Mouse (Mus musculus): ENCODE measurements at regions not wholly inside any gene's neighbourhood (a gene's known extent, or its start where the extent isn't known, plus 50 kb on each side); places are given as distances from the start of the nearest gene placed in this dataset.

- Histone ChIP-seq H3K27me3 (ENCODE audit: control insufficient read depth, insufficient read depth, low read depth, low read length) (no peaks in the 10 kb centered on the region), H3K27ac (ENCODE audit: low read length) (no peak overlapping the region), H3K36me3 (ENCODE audit: control insufficient read depth, insufficient read depth, low read length) (no peaks in the 10 kb centered on the region), H3K4me1 (replicated peaks; ENCODE audit: control insufficient read depth, insufficient read depth, low read length) (no peaks in the 10 kb centered on the region), H3K4me2 (ENCODE audit: low read depth, low read length) (no peak overlapping the region), H3K4me3 (ENCODE audit: low read length) (no peak overlapping the region), H3K9me3 (ENCODE audit: control insufficient read depth, low read length) (no peaks in the 10 kb centered on the region), H3K9ac (ENCODE audit: low read length) (no peak overlapping the region)
- 42% methylated on average over 1 of the region's 1 CpGs for WGBS
- no peak for ATAC-seq (ENCODE audit: low read depth)
These were observed 647.5 kb downstream of the Kcnj3 start for GRCm38 (mm10) chr2:56083226-56083625.

- Histone ChIP-seq H3K9ac (ENCODE audit: low read length) (no peak overlapping the region), H3K4me3 (ENCODE audit: low read length) (no peak overlapping the region), H3K4me1 (replicated peaks; ENCODE audit: control insufficient read depth, insufficient read depth, low read length) (no peaks in the 10 kb centered on the region), H3K9me3 (ENCODE audit: control insufficient read depth, low read length) (no peaks in the 10 kb centered on the region), H3K4me2 (ENCODE audit: low read depth, low read length) (no peak overlapping the region), H3K27me3 (ENCODE audit: control insufficient read depth, insufficient read depth, low read depth, low read length) (no peaks in the 10 kb centered on the region), H3K36me3 (ENCODE audit: control insufficient read depth, insufficient read depth, low read length) (no peaks in the 10 kb centered on the region), H3K27ac (ENCODE audit: low read length) (no peak overlapping the region)
- 37% methylated on average over 3 of the region's 3 CpGs for WGBS
- ATAC-seq (ENCODE audit: low read depth), result no peak
These were observed 673.8 kb downstream of the Kcnj3 start for GRCm38 (mm10) chr2:56109531-56109930.

DNA sequence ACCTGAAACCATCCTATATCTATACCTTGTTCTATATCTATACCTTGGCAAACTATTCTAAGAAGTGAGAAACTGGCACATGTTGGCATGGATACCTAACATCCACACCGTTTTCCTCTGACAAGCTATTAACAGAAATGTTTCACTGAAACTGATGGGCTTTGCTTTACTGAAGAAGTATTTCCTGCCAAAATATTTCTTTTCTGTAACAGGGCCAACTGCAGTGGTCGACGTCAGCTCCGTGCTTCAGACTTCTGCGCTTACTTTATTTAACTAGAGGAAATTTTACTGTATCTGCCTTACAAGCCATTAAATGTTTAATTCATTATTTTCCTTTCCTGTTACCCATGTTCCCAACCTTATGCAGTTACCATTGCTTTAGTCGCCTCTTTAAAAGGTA is 674.2 kb downstream of the Kcnj3 start:
- no peak for ATAC-seq (ENCODE audit: low read depth)
- Histone ChIP-seq H3K27ac (ENCODE audit: low read length) (no peak overlapping the region), H3K9ac (ENCODE audit: low read length) (no peak overlapping the region), H3K27me3 (ENCODE audit: control insufficient read depth, insufficient read depth, low read depth, low read length) (no peaks in the 10 kb centered on the region), H3K9me3 (ENCODE audit: control insufficient read depth, low read length) (no peaks in the 10 kb centered on the region), H3K4me1 (replicated peaks; ENCODE audit: control insufficient read depth, insufficient read depth, low read length) (no peaks in the 10 kb centered on the region), H3K4me3 (ENCODE audit: low read length) (no peak overlapping the region), H3K36me3 (ENCODE audit: control insufficient read depth, insufficient read depth, low read length) (no peaks in the 10 kb centered on the region), H3K4me2 (ENCODE audit: low read depth, low read length) (no peak overlapping the region)
- 43% methylated on average over 6 of the region's 6 CpGs for WGBS

DNA sequence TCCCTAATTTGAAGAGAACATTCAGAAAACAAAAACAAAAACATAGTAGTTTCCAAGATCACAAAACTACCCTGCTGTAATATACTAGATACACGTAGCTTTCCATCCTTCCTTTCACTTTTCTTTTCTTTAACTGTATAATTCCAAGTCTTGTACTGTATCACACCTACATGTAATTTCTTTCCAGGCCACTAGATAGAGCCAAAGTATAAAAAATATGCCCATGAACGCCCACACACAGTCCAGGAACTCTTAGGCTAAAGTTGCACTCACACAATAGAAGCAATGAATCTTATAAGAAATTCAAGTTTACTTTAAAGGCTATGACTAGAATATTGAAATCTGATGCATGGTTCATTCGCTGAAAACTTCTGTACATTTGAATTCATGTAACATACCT is 678.7 kb downstream of the Kcnj3 start:
- peak; percentile 62; the same call in 1 of the 2 replicates for ATAC-seq (ENCODE audit: low read depth)
- Histone ChIP-seq H3K4me2 (ENCODE audit: low read depth, low read length) (no peak overlapping the region), H3K4me1 (replicated peaks; ENCODE audit: control insufficient read depth, insufficient read depth, low read length) (no peaks in the 10 kb centered on the region), H3K9ac (ENCODE audit: low read length) (no peak overlapping the region), H3K4me3 (ENCODE audit: low read length) (no peak overlapping the region), H3K27me3 (ENCODE audit: control insufficient read depth, insufficient read depth, low read depth, low read length) (no peaks in the 10 kb centered on the region), H3K27ac (ENCODE audit: low read length) (no peak overlapping the region), H3K9me3 (ENCODE audit: control insufficient read depth, low read length) (no peaks in the 10 kb centered on the region), H3K36me3 (ENCODE audit: control insufficient read depth, insufficient read depth, low read length) (no peaks in the 10 kb centered on the region)
- 12% methylated on average over 3 of the region's 3 CpGs for WGBS

GRCm38 (mm10) chr2:56119368-56119767 is 683.6 kb downstream of the Kcnj3 start:
- no peak overlapping the region for H3K4me3 ChIP-seq (ENCODE audit: low read length)
- H3K36me3 ChIP-seq (ENCODE audit: control insufficient read depth, insufficient read depth, low read length), result no peaks in the 10 kb centered on the region
- no peak overlapping the region for H3K27ac ChIP-seq (ENCODE audit: low read length)
- 22% methylated on average over 6 of the region's 6 CpGs for WGBS
- H3K9ac ChIP-seq (ENCODE audit: low read length), result no peak overlapping the region
- H3K9me3 ChIP-seq (ENCODE audit: control insufficient read depth, low read length), result no peaks in the 10 kb centered on the region
- no peak overlapping the region for H3K4me2 ChIP-seq (ENCODE audit: low read depth, low read length)
- no peak for ATAC-seq (ENCODE audit: low read depth)
- H3K27me3 ChIP-seq (ENCODE audit: control insufficient read depth, insufficient read depth, low read depth, low read length), result no peaks in the 10 kb centered on the region
- H3K4me1 ChIP-seq (replicated peaks; ENCODE audit: control insufficient read depth, insufficient read depth, low read length), result no peaks in the 10 kb centered on the region

GRCm38 (mm10) chr2:56147107-56147615 is 711.4 kb downstream of the Kcnj3 start:
- ATAC-seq (ENCODE audit: low read depth), result no peak
- H3K27ac ChIP-seq (ENCODE audit: low read length), result no peak overlapping the region
- H3K36me3 ChIP-seq (ENCODE audit: control insufficient read depth, insufficient read depth, low read length), result no peaks in the 10 kb centered on the region
- no peaks in the 10 kb centered on the region for H3K27me3 ChIP-seq (ENCODE audit: control insufficient read depth, insufficient read depth, low read depth, low read length)
- H3K4me1 ChIP-seq (replicated peaks; ENCODE audit: control insufficient read depth, insufficient read depth, low read length), result no peaks in the 10 kb centered on the region
- no peak overlapping the region for H3K9ac ChIP-seq (ENCODE audit: low read length)
- no peak overlapping the region for H3K4me3 ChIP-seq (ENCODE audit: low read length)
- WGBS, result 36% methylated on average over 6 of the region's 6 CpGs
- H3K9me3 ChIP-seq (ENCODE audit: control insufficient read depth, low read length), result no peaks in the 10 kb centered on the region
- H3K4me2 ChIP-seq (ENCODE audit: low read depth, low read length), result no peak overlapping the region

- Histone ChIP-seq H3K36me3 (ENCODE audit: control insufficient read depth, insufficient read depth, low read length) (no peaks in the 10 kb centered on the region), H3K27ac (ENCODE audit: low read length) (no peak overlapping the region), H3K27me3 (ENCODE audit: control insufficient read depth, insufficient read depth, low read depth, low read length) (no peaks in the 10 kb centered on the region), H3K4me2 (ENCODE audit: low read depth, low read length) (no peak overlapping the region), H3K4me1 (replicated peaks; ENCODE audit: control insufficient read depth, insufficient read depth, low read length) (no peaks in the 10 kb centered on the region), H3K4me3 (ENCODE audit: low read length) (no peak overlapping the region), H3K9me3 (ENCODE audit: control insufficient read depth, low read length) (no peaks in the 10 kb centered on the region), H3K9ac (ENCODE audit: low read length) (no peak overlapping the region)
- 52% methylated on average over 8 of the region's 8 CpGs for WGBS
- ATAC-seq (ENCODE audit: low read depth), result no peak
These were observed 760.7 kb downstream of the Kcnj3 start for GRCm38 (mm10) chr2:56196449-56196848.

DNA sequence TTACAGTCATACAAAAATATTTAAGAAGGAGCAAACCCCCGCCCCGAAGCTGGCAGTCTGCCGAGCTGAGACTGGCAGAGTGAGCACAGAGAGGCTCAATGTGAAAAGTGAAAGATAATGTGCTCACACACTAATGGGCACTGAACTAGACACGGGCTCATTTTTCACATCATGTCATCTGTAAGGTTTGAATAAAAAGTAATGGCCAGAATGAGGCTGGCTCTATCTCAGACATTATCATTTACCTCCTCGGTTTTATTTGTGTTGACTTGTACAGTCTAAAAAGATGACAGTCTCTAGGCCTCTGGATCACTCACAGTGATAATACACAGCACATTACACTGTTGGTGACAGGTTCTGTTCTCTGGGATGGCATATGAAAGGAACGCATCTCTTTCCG is 791.7 kb downstream of the Kcnj3 start:
- no peak overlapping the region for H3K4me3 ChIP-seq (ENCODE audit: low read length)
- no peaks in the 10 kb centered on the region for H3K9me3 ChIP-seq (ENCODE audit: control insufficient read depth, low read length)
- H3K27me3 ChIP-seq (ENCODE audit: control insufficient read depth, insufficient read depth, low read depth, low read length), result no peaks in the 10 kb centered on the region
- H3K4me2 ChIP-seq (ENCODE audit: low read depth, low read length), result no peak overlapping the region
- H3K4me1 ChIP-seq (replicated peaks; ENCODE audit: control insufficient read depth, insufficient read depth, low read length), result no peaks in the 10 kb centered on the region
- H3K9ac ChIP-seq (ENCODE audit: low read length), result no peak overlapping the region
- H3K36me3 ChIP-seq (ENCODE audit: control insufficient read depth, insufficient read depth, low read length), result no peaks in the 10 kb centered on the region
- H3K27ac ChIP-seq (ENCODE audit: low read length), result no peak overlapping the region
- ATAC-seq (ENCODE audit: low read depth), result no peak
- 53% methylated on average over 7 of the region's 7 CpGs for WGBS

- no peaks in the 10 kb centered on the region for H3K27me3 ChIP-seq (ENCODE audit: control insufficient read depth, insufficient read depth, low read depth, low read length)
- H3K4me3 ChIP-seq (ENCODE audit: low read length), result no peak overlapping the region
- no peak overlapping the region for H3K27ac ChIP-seq (ENCODE audit: low read length)
- 61% methylated on average over 1 of the region's 1 CpGs for WGBS
- H3K4me2 ChIP-seq (ENCODE audit: low read depth, low read length), result no peak overlapping the region
- H3K9ac ChIP-seq (ENCODE audit: low read length), result no peak overlapping the region
- H3K9me3 ChIP-seq (ENCODE audit: control insufficient read depth, low read length), result no peaks in the 10 kb centered on the region
- H3K36me3 ChIP-seq (ENCODE audit: control insufficient read depth, insufficient read depth, low read length), result no peaks in the 10 kb centered on the region
- no peak for ATAC-seq (ENCODE audit: low read depth)
- no peaks in the 10 kb centered on the region for H3K4me1 ChIP-seq (replicated peaks; ENCODE audit: control insufficient read depth, insufficient read depth, low read length)
These were observed 797.3 kb downstream of the Kcnj3 start for GRCm38 (mm10) chr2:56233042-56233441.
